11 mouse cellular contexts compared by ENCODE assay signal in genomic region chr4:142080487-142080767, GRCm38 (mm10). TPM values are rescaled to one million over a fixed set of nuclear protein-coding genes. Genes with fewer than 3 reads are reported as not detected.
DNase-seq lines count a peak whose midpoint lies in the region; ATAC-seq lines count a peak whose summit lies in the region.
"Had no signal": no experiment of that assay in that cellular context is flagged by ENCODE, and none has a peak within 500 bp of the region (broad histone marks: within the 10 kb centered on the region; RNA-seq: fewer than 3 reads in every experiment).

No protein-coding gene starts in this region.

- ATAC-seq in hindbrain, embryonic 14.5 days (ENCODE audit: low FRiP score) = no peak
- ATAC-seq in lung, embryonic 16.5 days (ENCODE audit: low read depth) = no peak
- ATAC-seq: lung, postnatal 0 days had no signal

- no peak overlapping the region for H3K4me3 ChIP-seq in hindbrain, embryonic 10.5 days
- H3K4me3 ChIP-seq in hindbrain, embryonic 14.5 days (replicated peaks; ENCODE audit: low read length) = no peak overlapping the region
- H3K4me3 ChIP-seq in lung, embryonic 16.5 days (ENCODE audit: low read length) = no peak overlapping the region
- H3K4me3 ChIP-seq: midbrain, embryonic 12.5 days had no signal

- H3K4me2 ChIP-seq in hindbrain, embryonic 14.5 days (replicated peaks) = no peak overlapping the region
- H3K4me2 ChIP-seq in lung, embryonic 16.5 days (ENCODE audit: low read depth, low read length) = 0 out of 2 replicates have a peak overlapping the region, but pooled peaks have one; percentile 14
- H3K4me2 ChIP-seq: midbrain, embryonic 12.5 days had no signal

- WGBS in hindbrain, embryonic 10.5 days = 79% methylated on average over 4 of the region's 4 CpGs
- WGBS in hindbrain, embryonic 14.5 days = 78% methylated on average over 4 of the region's 4 CpGs
- 79% methylated on average over 4 of the region's 4 CpGs for WGBS in lung, embryonic 16.5 days

- peaks cover 59% of the 10 kb centered on the region for H3K4me1 ChIP-seq in hindbrain, embryonic 10.5 days (replicated peaks)
- peaks cover 7% of the 10 kb centered on the region; the same call in 1 of the 2 replicates for H3K4me1 ChIP-seq in hindbrain, embryonic 14.5 days (replicated peaks; ENCODE audit: control insufficient read depth, insufficient read depth, low read length)
- peaks cover 44% of the 10 kb centered on the region for H3K4me1 ChIP-seq in lung, embryonic 16.5 days (replicated peaks; ENCODE audit: control insufficient read depth, insufficient read depth, low read length)

- H3K27me3 ChIP-seq in hindbrain, embryonic 10.5 days (ENCODE audit: insufficient read depth, poor library complexity, severe bottlenecking) = peaks cover 78% of the 10 kb centered on the region
- peaks cover 19% of the 10 kb centered on the region for H3K27me3 ChIP-seq in hindbrain, embryonic 14.5 days (ENCODE audit: control insufficient read depth, insufficient read depth, low read length)
- no peaks in the 10 kb centered on the region for H3K27me3 ChIP-seq in lung, embryonic 16.5 days (ENCODE audit: control insufficient read depth, insufficient read depth, low read depth, low read length)

- DNase-seq in cerebellum, postnatal 10 days = peak; percentile 46 to 57
- no peak for DNase-seq in cerebellum, postnatal 36 days
- no peak for DNase-seq in hindbrain, embryonic 10.5 days (ENCODE audit: low spot score)
- no peak for DNase-seq in hindbrain, embryonic 14.5 days (ENCODE audit: low spot score)
- DNase-seq in lung, postnatal 25 days (ENCODE audit: low spot score) = no peak
- no peak for DNase-seq in urinary bladder, postnatal 4 days (ENCODE audit: low spot score in 2 of 2)
- DNase-seq in adrenal gland, adult (ENCODE audit: inconsistent age in 2 of 2, low spot score in 1 of 2) = no peak
- DNase-seq: adrenal gland, postnatal 14 days had no signal

- no peak overlapping the region for H3K9ac ChIP-seq in hindbrain, embryonic 14.5 days
- 0 out of 2 replicates have a peak overlapping the region, but pooled peaks have one; percentile 44 for H3K9ac ChIP-seq in lung, embryonic 16.5 days (ENCODE audit: low read length)
- H3K9ac ChIP-seq: midbrain, embryonic 12.5 days had no signal

- no peaks in the 10 kb centered on the region for H3K9me3 ChIP-seq in hindbrain, embryonic 10.5 days
- no peaks in the 10 kb centered on the region for H3K9me3 ChIP-seq in hindbrain, embryonic 14.5 days (ENCODE audit: control insufficient read depth, low read length)
- no peaks in the 10 kb centered on the region for H3K9me3 ChIP-seq in lung, embryonic 16.5 days (ENCODE audit: control insufficient read depth, low read length)
- H3K9me3 ChIP-seq: midbrain, embryonic 12.5 days had no signal

- 0 out of 2 replicates have a peak overlapping the region, but pooled peaks have one; percentile 16 for H3K27ac ChIP-seq in hindbrain, embryonic 10.5 days
- H3K27ac ChIP-seq in hindbrain, embryonic 14.5 days = no peak overlapping the region
- no peak overlapping the region for H3K27ac ChIP-seq in lung, embryonic 16.5 days (ENCODE audit: low read length)
- H3K27ac ChIP-seq: midbrain, embryonic 12.5 days had no signal

- no peaks in the 10 kb centered on the region for H3K36me3 ChIP-seq in hindbrain, embryonic 10.5 days
- H3K36me3 ChIP-seq in hindbrain, embryonic 14.5 days (replicated peaks; ENCODE audit: control insufficient read depth, insufficient read depth) = no peaks in the 10 kb centered on the region
- H3K36me3 ChIP-seq in lung, embryonic 16.5 days (ENCODE audit: control insufficient read depth, insufficient read depth, low read length) = no peaks in the 10 kb centered on the region
- H3K36me3 ChIP-seq: midbrain, embryonic 12.5 days had no signal

RNA-seq across cellular contexts. Expression of gene Tmem51, which starts 3.7 kb away (rescaled TPM):
- polyA plus RNA-seq in hindbrain, embryonic 10.5 days (2016; fragmentation: Nextera tagmentation; extraction: Ambion mirVana) = 9.2 and 12.1 TPM in 2 replicates
- 6.5 and 6.6 TPM in 2 replicates for polyA plus RNA-seq in hindbrain, embryonic 14.5 days (2014; fragmentation: Nextera tagmentation; extraction: Ambion mirVana)
- polyA plus RNA-seq in lung, embryonic 16.5 days (2015; fragmentation: Nextera tagmentation; extraction: Ambion mirVana) = 25.7 and 26.0 TPM in 2 replicates

Comparison
In these comparisons a context has a peak if more than half of its experiments do, and no peak if none do; other contexts are left out.
1. DNase-seq: peak in cerebellum, postnatal 10 days (2 of 2); none in cerebellum, postnatal 36 days (0 of 2), hindbrain, embryonic 10.5 days (single experiment), hindbrain, embryonic 14.5 days (single experiment), lung, postnatal 25 days (single experiment), urinary bladder, postnatal 4 days (0 of 2) and adrenal gland, adult (0 of 2).